ENCODE assay signal across 18 mouse cellular contexts in genomic region chr6:72937430-72937829, GRCm38 (mm10). TPM values are rescaled to one million over a fixed set of nuclear protein-coding genes. Genes with fewer than 3 reads are reported as not detected.
DNase-seq lines count a peak whose midpoint lies in the region; ATAC-seq and TF ChIP-seq lines count a peak whose summit lies in the region.
"Had no signal": no experiment of that assay in that cellular context is flagged by ENCODE, and none has a peak within 500 bp of the region (broad histone marks: within the 10 kb centered on the region; RNA-seq: fewer than 3 reads in every experiment).

No protein-coding gene starts in this region.

- H3K27me3 ChIP-seq in liver, embryonic 11.5 days (replicated peaks; ENCODE audit: control insufficient read depth, insufficient read depth, low read length): no peaks in the 10 kb centered on the region
- H3K27me3 ChIP-seq: forebrain, embryonic 15.5 days; heart, embryonic 13.5 days; neural tube, embryonic 12.5 days had no signal

- H3K36me3 ChIP-seq in liver, embryonic 11.5 days (ENCODE audit: control insufficient read depth, insufficient read depth, low read length): no peaks in the 10 kb centered on the region
- H3K36me3 ChIP-seq: embryonic facial prominence, embryonic 10.5 days; forebrain, embryonic 15.5 days; heart, embryonic 13.5 days; neural tube, embryonic 12.5 days had no signal

- no peaks in the 10 kb centered on the region for H3K4me1 ChIP-seq in liver, embryonic 11.5 days (replicated peaks; ENCODE audit: control insufficient read depth, insufficient read depth, low read length)
- peaks cover 24% of the 10 kb centered on the region for H3K4me1 ChIP-seq in bone marrow macrophage, adult 2 months (ENCODE audit: control insufficient read depth, insufficient read depth, low read length)
- H3K4me1 ChIP-seq: forebrain, embryonic 15.5 days; neural tube, embryonic 12.5 days had no signal

- H3K9me3 ChIP-seq in liver, embryonic 11.5 days (ENCODE audit: control insufficient read depth, low read length): no peaks in the 10 kb centered on the region
- H3K9me3 ChIP-seq: embryonic facial prominence, embryonic 10.5 days; forebrain, embryonic 15.5 days; heart, embryonic 13.5 days; neural tube, embryonic 12.5 days had no signal

- WGBS in liver, embryonic 11.5 days: 66% methylated on average over 3 of the region's 3 CpGs

- TF ChIP-seq CTCF in bone marrow macrophage, adult 2 months (IDR thresholded peaks at IDR 0.05; ENCODE audit: low read depth, low read length): no peak

- no peak for DNase-seq in liver, embryonic 11.5 days (ENCODE audit: low spot score)
- no peak for DNase-seq in liver
- DNase-seq in B cell, adult 2 months: peak; percentile 40 to 42
- DNase-seq in testis, postnatal 10 days (ENCODE audit: low spot score): no peak
- no peak for DNase-seq in spleen, adult 18-20 months
- no peak for DNase-seq in cerebellum, postnatal 10 days
- DNase-seq: cerebellum, postnatal 25 days; heart, postnatal 36 days; kidney, adult 8-10 months; kidney, postnatal 36 days; lung, adult 2 months had no signal

- no peak for TF ChIP-seq POLR2A in bone marrow macrophage, adult 2 months (IDR thresholded peaks at IDR 0.05; ENCODE audit: borderline replicate concordance, low read depth, low read length)

- ATAC-seq in liver, embryonic 11.5 days (replicated peaks; ENCODE audit: low FRiP score): no peak
- ATAC-seq in megakaryocyte progenitor cell, adult 5-6 weeks (replicated peaks; ENCODE audit: poor library complexity): peak; percentile 27
- ATAC-seq: forebrain, embryonic 15.5 days had no signal

- H3K4me2 ChIP-seq in liver, embryonic 11.5 days: 0 out of 2 replicates have a peak overlapping the region, but pooled peaks have one; percentile 23
- H3K4me2 ChIP-seq: forebrain, embryonic 15.5 days; heart, embryonic 13.5 days; neural tube, embryonic 12.5 days had no signal

- H3K9ac ChIP-seq in liver, embryonic 11.5 days (ENCODE audit: low read depth, low read length): no peak overlapping the region
- H3K9ac ChIP-seq: forebrain, embryonic 15.5 days; heart, embryonic 13.5 days; neural tube, embryonic 12.5 days had no signal

- H3K4me3 ChIP-seq in liver, embryonic 11.5 days (ENCODE audit: low read depth, low read length): no peak overlapping the region
- no peak overlapping the region for H3K4me3 ChIP-seq in bone marrow macrophage, adult 2 months (ENCODE audit: insufficient read depth, low read length)
- H3K4me3 ChIP-seq: embryonic facial prominence, embryonic 10.5 days; erythroblast, embryonic 14.5 days; forebrain, embryonic 15.5 days; heart, embryonic 13.5 days; neural tube, embryonic 12.5 days had no signal

- no peak overlapping the region for H3K27ac ChIP-seq in liver, embryonic 11.5 days (ENCODE audit: low read depth, low read length)
- H3K27ac ChIP-seq in bone marrow macrophage, adult 2 months (ENCODE audit: insufficient read depth, low read depth, low read length): peak overlapping the region; percentile 9; the same call in 1 of the 2 replicates
- H3K27ac ChIP-seq: embryonic facial prominence, embryonic 10.5 days; forebrain, embryonic 15.5 days; heart, embryonic 13.5 days; neural tube, embryonic 12.5 days had no signal

RNA-seq across cellular contexts. Expression of gene Tmsb10, which starts 21.1 kb away (rescaled TPM):
- 984 and 1,116 TPM in 2 replicates for polyA plus RNA-seq in liver, embryonic 11.5 days (2014; fragmentation: Nextera tagmentation; extraction: Ambion mirVana)
- 394 and 410 TPM in 2 replicates for polyA plus RNA-seq in bone marrow macrophage, adult 2 months (2012; ENCODE audit: insufficient read depth, insufficient read length, missing spikeins)
- 582 and 635 TPM in 2 replicates for total RNA-seq in megakaryocyte progenitor cell, adult 5-6 weeks (2015)
- 351 and 372 TPM in 2 replicates for total RNA-seq in megakaryocyte progenitor cell, adult 5-6 weeks (2017)

RNA-seq across cellular contexts. Expression of gene Kcmf1, which starts 37.7 kb away (rescaled TPM):
- 40.6 and 46.8 TPM in 2 replicates for polyA plus RNA-seq in liver, embryonic 11.5 days (2014; fragmentation: Nextera tagmentation; extraction: Ambion mirVana)
- 73.8 and 76.3 TPM in 2 replicates for polyA plus RNA-seq in bone marrow macrophage, adult 2 months (2012; ENCODE audit: insufficient read depth, insufficient read length, missing spikeins)
- total RNA-seq in megakaryocyte progenitor cell, adult 5-6 weeks (2015): 60.0 and 63.8 TPM in 2 replicates
- 105 and 113 TPM in 2 replicates for total RNA-seq in megakaryocyte progenitor cell, adult 5-6 weeks (2017)

Comparison
In these comparisons a context has a peak if more than half of its experiments do, and no peak if none do; other contexts are left out.
1. DNase-seq: peak in B cell, adult 2 months (2 of 2); none in liver, embryonic 11.5 days (single experiment), liver (single experiment), testis, postnatal 10 days (single experiment), spleen, adult 18-20 months (0 of 2) and cerebellum, postnatal 10 days (0 of 2).